Mouse (Mus musculus): ENCODE measurements at regions not wholly inside any gene's neighbourhood (a gene's known extent, or its start where the extent isn't known, plus 50 kb on each side); places are given as distances from the start of the nearest gene placed in this dataset.

GRCm38 (mm10) chr1:106464726-106465125 is 249.3 kb downstream of the Bcl2 start:
- ATAC-seq (replicated peaks; ENCODE audit: low FRiP score, low read depth), result no peak
- 32% methylated on average over 2 of the region's 2 CpGs for WGBS

GRCm38 (mm10) chr1:106462595-106462994 is 251.5 kb downstream of the Bcl2 start:
- no peak overlapping the region for H3K27ac ChIP-seq
- H3K9ac ChIP-seq (ENCODE audit: low read depth, low read length), result no peak overlapping the region
- no peak overlapping the region for H3K4me3 ChIP-seq (replicated peaks; ENCODE audit: low read depth, low read length)
- no peak for ATAC-seq (replicated peaks; ENCODE audit: low FRiP score, low read depth)
- no peak overlapping the region for H3K4me2 ChIP-seq (ENCODE audit: low read length)
- no peaks in the 10 kb centered on the region for H3K36me3 ChIP-seq (ENCODE audit: insufficient read depth, low read length)
- no peak for DNase-seq (ENCODE audit: low spot score)
- H3K9me3 ChIP-seq (replicated peaks; ENCODE audit: low read length), result no peaks in the 10 kb centered on the region
- H3K27me3 ChIP-seq (ENCODE audit: insufficient read depth, low read length), result no peaks in the 10 kb centered on the region
- TF ChIP-seq CTCF (IDR thresholded peaks at IDR 0.05; ENCODE audit: low read depth), result no peak
- no peaks in the 10 kb centered on the region for H3K4me1 ChIP-seq (replicated peaks; ENCODE audit: insufficient read depth, low read length)

More at GRCm38 (mm10) chr1:106464726-106465125, 249.3 kb downstream of the Bcl2 start:
- Histone ChIP-seq H3K27me3 (ENCODE audit: insufficient read depth, low read length) (no peaks in the 10 kb centered on the region), H3K27ac (no peak overlapping the region), H3K4me1 (replicated peaks; ENCODE audit: insufficient read depth, low read length) (no peaks in the 10 kb centered on the region), H3K4me2 (ENCODE audit: low read length) (no peak overlapping the region), H3K4me3 (replicated peaks; ENCODE audit: low read depth, low read length) (no peak overlapping the region), H3K9ac (ENCODE audit: low read depth, low read length) (no peak overlapping the region), H3K9me3 (replicated peaks; ENCODE audit: low read length) (no peaks in the 10 kb centered on the region), H3K36me3 (ENCODE audit: insufficient read depth, low read length) (no peaks in the 10 kb centered on the region)
- no peak for DNase-seq (ENCODE audit: low spot score)
- TF ChIP-seq CTCF (IDR thresholded peaks at IDR 0.05; ENCODE audit: low read depth), result no peak

GRCm38 (mm10) chr1:106462112-106462511 is 252.0 kb downstream of the Bcl2 start:
- Histone ChIP-seq H3K36me3 (ENCODE audit: insufficient read depth, low read length) (no peaks in the 10 kb centered on the region), H3K4me3 (replicated peaks; ENCODE audit: low read depth, low read length) (no peak overlapping the region), H3K9me3 (replicated peaks; ENCODE audit: low read length) (no peaks in the 10 kb centered on the region), H3K27me3 (ENCODE audit: insufficient read depth, low read length) (no peaks in the 10 kb centered on the region), H3K27ac (no peak overlapping the region), H3K4me2 (ENCODE audit: low read length) (no peak overlapping the region), H3K9ac (ENCODE audit: low read depth, low read length) (no peak overlapping the region), H3K4me1 (replicated peaks; ENCODE audit: insufficient read depth, low read length) (no peaks in the 10 kb centered on the region)
- no peak for DNase-seq (ENCODE audit: low spot score)
- no peak for ATAC-seq (replicated peaks; ENCODE audit: low FRiP score, low read depth)
- 87% methylated on average over 1 of the region's 1 CpGs for WGBS
- TF ChIP-seq CTCF (IDR thresholded peaks at IDR 0.05; ENCODE audit: low read depth), result no peak

GRCm38 (mm10) chr1:106460957-106461356 is 253.1 kb downstream of the Bcl2 start:
- Histone ChIP-seq H3K36me3 (ENCODE audit: insufficient read depth, low read length) (no peaks in the 10 kb centered on the region), H3K4me1 (replicated peaks; ENCODE audit: insufficient read depth, low read length) (no peaks in the 10 kb centered on the region), H3K9me3 (replicated peaks; ENCODE audit: low read length) (no peaks in the 10 kb centered on the region), H3K4me3 (replicated peaks; ENCODE audit: low read depth, low read length) (no peak overlapping the region), H3K9ac (ENCODE audit: low read depth, low read length) (no peak overlapping the region), H3K27ac (no peak overlapping the region), H3K27me3 (ENCODE audit: insufficient read depth, low read length) (no peaks in the 10 kb centered on the region), H3K4me2 (ENCODE audit: low read length) (no peak overlapping the region)
- DNase-seq (ENCODE audit: low spot score), result no peak
- no peak for ATAC-seq (replicated peaks; ENCODE audit: low FRiP score, low read depth)
- WGBS, result 65% methylated on average over 2 of the region's 2 CpGs
- TF ChIP-seq CTCF (IDR thresholded peaks at IDR 0.05; ENCODE audit: low read depth), result no peak

GRCm38 (mm10) chr1:106449795-106450194 is 264.3 kb downstream of the Bcl2 start:
- H3K9me3 ChIP-seq (replicated peaks; ENCODE audit: low read length), result no peaks in the 10 kb centered on the region
- H3K4me3 ChIP-seq (replicated peaks; ENCODE audit: low read depth, low read length), result no peak overlapping the region
- no peak for TF ChIP-seq CTCF (IDR thresholded peaks at IDR 0.05; ENCODE audit: low read depth)
- no peaks in the 10 kb centered on the region for H3K27me3 ChIP-seq (ENCODE audit: insufficient read depth, low read length)
- no peaks in the 10 kb centered on the region for H3K4me1 ChIP-seq (replicated peaks; ENCODE audit: insufficient read depth, low read length)
- no peak overlapping the region for H3K27ac ChIP-seq
- no peak overlapping the region for H3K4me2 ChIP-seq (ENCODE audit: low read length)
- H3K36me3 ChIP-seq (ENCODE audit: insufficient read depth, low read length), result no peaks in the 10 kb centered on the region
- ATAC-seq (replicated peaks; ENCODE audit: low FRiP score, low read depth) (no peak), DNase-seq (ENCODE audit: low spot score) (no peak)
- WGBS, result 68% methylated on average over 2 of the region's 2 CpGs
- no peak overlapping the region for H3K9ac ChIP-seq (ENCODE audit: low read depth, low read length)
